Mouse (Mus musculus) bone marrow macrophage, adult 2 months (primary cell): ENCODE data around the gene Ly6g6d. TPM values are rescaled to one million over a fixed set of nuclear protein-coding genes. Genes with fewer than 3 reads are reported as not detected.

Experiments
- H3K27ac ChIP-seq: 2 replicates; pipeline ENCODE4 v1.5.1; 2012; ENCODE audit warnings: low read depth, low read length; ENCODE audit not compliant: insufficient read depth
- H3K4me1 ChIP-seq: 2 replicates; pipeline ENCODE4 v1.6.1; 2012; ENCODE audit warnings: low read length; ENCODE audit not compliant: control insufficient read depth, insufficient read depth
- H3K4me3 ChIP-seq: 2 replicates; pipeline ENCODE4 v1.5.1; 2012; ENCODE audit warnings: mild to moderate bottlenecking, low read length, moderate library complexity; ENCODE audit not compliant: insufficient read depth
- CTCF ChIP-seq: IDR thresholded peaks from 2 replicates; pipeline ENCODE4 v1.5.1; 2012; ENCODE audit warnings: low read depth, mild to moderate bottlenecking, low read length, moderate library complexity
- POLR2A ChIP-seq: IDR thresholded peaks from 2 replicates; pipeline ENCODE4 v1.6.1; 2012; ENCODE audit warnings: mild to moderate bottlenecking, low read depth, low read length, borderline replicate concordance
- polyA plus RNA-seq: library from polyadenylated mRNA; stranded (reverse); fragments of >200 nt; gene quantifications from 2 replicates; pipeline ENCODE4 v1.2.4, GENCODE M21; 2012; ENCODE audit not compliant: missing spikeins, insufficient read depth, insufficient read length

Gene Ly6g6d
- polyA plus RNA-seq, 1 experiment: 1.0 TPM

DNA sequence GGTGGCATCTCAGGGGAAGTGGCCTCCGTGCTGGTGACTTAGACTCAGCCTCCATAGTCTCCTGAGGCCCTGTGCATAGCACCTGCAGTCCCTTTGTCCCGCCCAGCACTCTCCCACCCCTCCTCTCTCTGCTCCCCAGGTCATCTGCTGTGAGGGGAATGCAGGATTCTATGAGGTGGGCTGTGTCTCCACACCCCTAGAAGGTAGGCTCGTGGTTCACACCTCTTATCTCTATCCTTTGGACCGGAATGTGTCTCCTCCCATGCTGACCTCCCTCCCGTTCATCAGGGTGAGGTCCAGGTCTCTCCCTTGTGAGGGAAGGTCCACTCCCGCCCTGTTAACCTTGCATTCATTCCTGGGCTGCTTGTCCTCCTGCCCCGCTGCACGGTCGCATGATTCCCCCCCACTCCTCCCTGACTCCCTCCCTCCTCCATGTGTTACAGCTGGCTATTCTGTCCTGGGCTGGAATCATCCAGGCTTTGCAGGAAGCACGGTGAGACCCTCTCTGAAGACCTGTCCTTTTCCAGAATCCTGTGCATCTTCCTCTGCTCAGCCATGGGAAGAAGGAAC, 22.4 kb upstream of the Ly6g6d start:
- no peak overlapping the region for H3K27ac ChIP-seq
- H3K4me3 ChIP-seq: no peak overlapping the region
- TF ChIP-seq POLR2A (no peak), CTCF (no peak)
- no peaks in the 10 kb centered on the region for H3K4me1 ChIP-seq

GRCm38 (mm10) chr17:35097164-35097655, 19.3 kb upstream of the Ly6g6d start:
- H3K4me3 ChIP-seq: no peak overlapping the region
- H3K4me1 ChIP-seq: peaks cover 6% of the 10 kb centered on the region
- TF ChIP-seq POLR2A (no peak), CTCF (no peak)
- no peak overlapping the region for H3K27ac ChIP-seq

DNA sequence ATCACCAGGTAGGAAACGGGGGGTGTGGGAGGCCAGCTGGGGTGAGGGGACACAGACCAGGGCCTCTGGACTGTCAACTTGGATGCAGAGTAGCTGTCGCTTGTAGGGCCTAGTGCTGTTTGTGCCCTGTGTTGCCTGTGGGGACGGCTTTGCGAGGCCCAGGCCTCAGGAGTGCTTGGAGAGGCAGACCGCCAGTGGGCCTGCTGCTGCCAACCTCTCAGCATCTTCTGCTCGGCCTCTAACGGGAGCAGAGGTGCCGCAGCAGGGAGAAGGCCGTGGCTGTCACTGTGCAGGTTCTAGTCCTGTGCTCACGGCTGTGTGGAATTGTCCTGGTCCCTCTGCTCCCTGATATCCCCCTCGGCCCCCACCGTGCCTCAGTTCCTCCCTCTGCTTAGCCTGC, 18.7 kb upstream of the Ly6g6d start:
- TF ChIP-seq POLR2A (no peak), CTCF (no peak)
- peaks cover 6% of the 10 kb centered on the region for H3K4me1 ChIP-seq

DNA sequence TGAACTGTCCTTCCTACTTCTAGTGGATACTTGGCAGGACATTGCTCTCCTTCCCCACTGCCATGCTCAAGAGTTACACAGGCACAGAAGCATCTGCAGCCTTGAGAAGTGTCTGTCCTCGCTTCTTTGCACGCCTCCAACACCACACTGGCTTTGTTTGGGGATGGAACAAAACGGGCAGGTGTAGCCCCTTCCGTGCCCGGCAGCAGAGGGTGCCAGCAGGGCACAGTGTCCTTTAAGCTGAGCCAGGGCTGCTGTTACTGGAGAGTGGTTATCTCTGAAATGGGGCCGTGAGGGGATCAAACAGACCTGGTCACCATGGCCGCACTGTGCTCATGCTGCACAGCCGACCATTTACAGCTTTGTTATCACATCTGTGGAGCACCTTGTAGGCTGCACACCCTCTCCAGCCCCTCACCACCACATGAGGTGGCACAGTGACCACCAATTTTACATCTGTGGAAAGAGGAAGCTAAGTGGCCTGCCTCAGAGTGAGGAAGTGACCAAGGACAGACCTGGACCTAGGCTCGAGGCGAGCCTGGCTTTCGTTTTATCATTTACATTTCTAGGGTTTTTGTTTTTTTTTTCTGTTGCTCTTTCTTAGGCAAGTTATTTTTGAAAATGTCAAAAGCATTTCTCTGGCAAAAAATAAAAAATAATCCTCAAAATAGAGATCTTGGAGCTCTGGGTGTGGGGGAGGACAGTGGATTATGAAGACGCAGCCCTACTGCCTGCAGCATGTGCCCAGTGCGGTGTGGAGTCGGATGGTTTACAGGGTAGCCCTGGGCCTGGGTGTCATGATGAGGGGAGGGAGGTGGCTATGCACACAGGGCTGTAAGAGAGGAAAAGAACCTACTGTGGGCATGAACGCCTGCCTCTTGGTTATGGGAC, 16.9 kb upstream of the Ly6g6d start:
- no peak overlapping the region for H3K27ac ChIP-seq
- H3K4me1 ChIP-seq: peaks cover 6% of the 10 kb centered on the region
- no peak overlapping the region for H3K4me3 ChIP-seq
- TF ChIP-seq CTCF: no peak

More for the DNA sequence above, 18.7 kb upstream of the Ly6g6d start:
- Histone ChIP-seq H3K4me3 (no peak overlapping the region), H3K27ac (no peak overlapping the region)

DNA sequence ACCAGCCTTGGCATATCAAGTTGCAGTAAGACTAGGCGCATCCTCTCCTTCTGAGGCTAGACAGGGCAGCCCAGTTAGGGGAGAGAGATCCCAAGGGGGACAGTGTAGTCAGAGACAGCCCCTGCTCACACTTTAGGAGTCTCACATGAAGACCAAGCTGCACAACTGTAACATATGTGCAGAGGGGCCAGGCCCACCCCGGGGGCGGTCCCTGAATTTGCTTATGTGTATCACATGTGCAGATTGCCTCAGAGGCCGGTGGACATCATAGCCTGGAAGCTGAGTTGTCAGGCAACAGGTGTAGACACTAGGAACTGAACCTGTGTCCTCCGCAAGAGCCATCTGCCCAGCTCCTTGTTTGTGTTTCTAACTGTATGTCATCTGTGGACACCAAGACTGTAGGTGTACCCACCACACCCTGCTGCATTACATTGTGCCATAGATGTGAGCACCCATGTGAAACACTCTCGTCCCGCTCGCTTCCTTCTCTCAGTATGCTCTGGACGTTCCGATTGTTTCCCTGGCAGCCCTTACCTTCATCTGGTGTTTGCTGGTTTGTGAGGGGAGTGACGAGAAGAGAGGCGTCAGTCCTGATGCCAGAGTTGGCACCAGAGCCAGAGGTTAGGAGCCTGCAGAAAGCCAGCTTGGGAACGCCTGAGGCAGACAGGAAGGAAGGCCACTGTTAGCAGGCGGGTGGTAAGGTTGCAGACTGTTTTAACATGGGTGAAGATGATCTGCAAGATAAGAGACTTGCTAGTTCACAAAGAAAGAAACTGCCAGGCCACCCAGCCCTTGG, 14.7 kb upstream of the Ly6g6d start:
- Histone ChIP-seq H3K4me3 (no peak overlapping the region), H3K27ac (no peak overlapping the region), H3K4me1 (peaks cover 6% of the 10 kb centered on the region)
- TF ChIP-seq POLR2A (no peak), CTCF (no peak)

GRCm38 (mm10) chr17:35090166-35090932, 12.5 kb upstream of the Ly6g6d start:
- TF ChIP-seq CTCF: no peak
- no peak for TF ChIP-seq POLR2A
- peaks cover 6% of the 10 kb centered on the region for H3K4me1 ChIP-seq

GRCm38 (mm10) chr17:35088825-35089644, 11.2 kb upstream of the Ly6g6d start, which contains the start of gene Abhd16a:
Gene Abhd16a (plus strand): TSS chr17:35089263.
- H3K4me3 ChIP-seq: peak within 1 kb of the TSS; percentile 94
- TF ChIP-seq POLR2A: no peak
- TF ChIP-seq CTCF: no peak
- no peaks in the 10 kb centered on the region for H3K4me1 ChIP-seq
- H3K27ac ChIP-seq: peak within 1 kb of the TSS; percentile 94

More at GRCm38 (mm10) chr17:35090166-35090932, 12.5 kb upstream of the Ly6g6d start:
- H3K27ac ChIP-seq: no peak overlapping the region
- peak overlapping the region; percentile 94 for H3K4me3 ChIP-seq

GRCm38 (mm10) chr17:35088151-35088550, 10.3 kb upstream of the Ly6g6d start:
- no peak for TF ChIP-seq CTCF
- no peak for TF ChIP-seq POLR2A
- Histone ChIP-seq H3K4me1 (no peaks in the 10 kb centered on the region), H3K4me3 (no peak overlapping the region)

More at GRCm38 (mm10) chr17:35088151-35088550, 10.3 kb upstream of the Ly6g6d start:
- no peak overlapping the region for H3K27ac ChIP-seq
